Mouse (Mus musculus) inflammation-experienced regulatory T-cells, adult 16 weeks (primary cell): ENCODE data around the gene Kprp. TPM values are rescaled to one million over a fixed set of nuclear protein-coding genes. Genes with fewer than 3 reads are reported as not detected.

ENCODE experiments used
- polyA plus RNA-seq: library from polyadenylated mRNA; unstranded; fragments of 100-300 nt; shearing (Covaris generic); gene quantifications from one replicate; pipeline ENCODE4 v1.2.1, GENCODE M21; 2017

Kprp gene
- polyA plus RNA-seq: not detected

DNA sequence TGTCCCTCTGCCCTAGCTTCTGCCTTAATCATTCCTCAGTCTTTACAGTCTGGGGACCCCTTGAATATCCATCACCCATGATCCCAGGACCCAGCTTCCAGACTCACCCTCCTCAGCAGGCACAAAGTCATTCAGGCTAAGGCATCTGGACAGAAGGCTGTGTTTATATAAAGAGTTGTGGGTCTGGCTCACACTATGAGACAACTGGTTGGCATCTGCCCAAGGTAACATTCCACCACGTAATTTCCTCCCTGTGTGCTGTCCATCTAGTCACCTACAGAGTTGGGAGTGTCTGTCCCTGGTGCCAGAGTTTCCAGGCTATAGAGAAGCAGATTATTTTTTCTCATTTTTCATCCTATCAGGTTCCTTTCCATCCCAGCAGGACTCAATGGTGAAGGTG is at the start of gene Kprp:
Gene Kprp (minus strand): TSS at position 140 of the 400 bp plus-strand sequence.

DNA sequence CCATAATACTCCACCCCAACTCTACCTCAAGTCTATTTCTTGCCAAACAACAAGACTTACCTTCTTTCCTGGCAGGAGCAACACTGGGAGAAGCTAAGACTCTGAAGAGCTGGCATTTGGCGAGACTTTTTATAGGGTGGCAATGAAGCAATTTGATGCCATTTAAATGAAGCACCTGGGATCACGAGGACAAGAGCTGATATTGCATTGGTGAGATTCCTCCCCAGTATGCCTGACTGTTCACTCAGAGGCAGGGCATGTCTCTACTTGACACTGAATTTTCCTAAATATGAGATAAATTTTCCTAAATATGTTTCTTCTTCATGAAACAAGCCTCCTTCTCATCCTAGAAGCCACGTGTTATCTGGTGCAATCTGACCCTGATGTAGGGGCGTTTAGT is 43.1 kb upstream of the Kprp start, which contains the start of gene 2310050C09Rik:
Gene 2310050C09Rik (minus strand): TSS at position 101 of the 400 bp plus-strand sequence.

DNA sequence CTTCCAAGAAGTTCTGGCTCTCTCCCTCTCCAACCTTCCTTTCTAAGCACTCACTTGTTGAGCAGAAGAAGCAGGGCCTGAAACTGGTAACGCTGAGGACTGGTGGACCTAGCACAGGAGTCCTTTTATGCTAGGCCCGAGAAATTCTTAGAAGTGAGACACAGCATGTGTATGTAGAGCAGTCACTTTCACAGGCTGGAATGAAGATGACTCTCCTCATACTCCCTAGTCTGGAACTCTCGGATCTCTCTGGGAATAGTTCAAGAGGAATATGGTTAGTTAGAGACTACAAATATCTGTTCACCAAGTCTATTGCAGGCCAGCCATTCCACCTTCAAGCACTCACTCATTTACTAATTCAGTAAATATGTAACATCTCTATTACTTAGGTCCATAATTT is 24.1 kb upstream of the Kprp start, which contains the start of gene Lce1l:
Gene Lce1l (minus strand): TSS at position 101 of the 400 bp plus-strand sequence.

DNA sequence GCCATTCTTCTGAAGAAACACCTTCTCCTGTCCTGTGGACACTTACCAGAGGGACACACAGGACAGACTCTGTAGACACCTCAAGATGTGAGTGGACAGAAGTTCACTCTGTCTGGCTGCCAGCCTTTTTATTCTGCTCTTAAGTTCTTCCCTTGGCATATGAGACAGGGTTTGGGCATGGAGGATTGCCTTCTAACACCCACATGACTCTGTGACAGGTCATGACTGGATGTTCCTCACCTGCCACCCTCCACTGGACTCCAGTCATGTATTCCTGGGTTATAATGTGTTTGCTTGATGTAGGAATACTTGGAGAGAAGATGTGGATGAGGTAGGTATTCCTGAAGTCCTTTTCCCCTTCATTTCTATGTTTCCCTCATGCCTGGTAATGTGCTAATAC is 19.3 kb downstream of the Kprp start, which contains the start of gene Lce1k:
Gene Lce1k (minus strand): TSS at position 101 of the 400 bp plus-strand sequence.

DNA sequence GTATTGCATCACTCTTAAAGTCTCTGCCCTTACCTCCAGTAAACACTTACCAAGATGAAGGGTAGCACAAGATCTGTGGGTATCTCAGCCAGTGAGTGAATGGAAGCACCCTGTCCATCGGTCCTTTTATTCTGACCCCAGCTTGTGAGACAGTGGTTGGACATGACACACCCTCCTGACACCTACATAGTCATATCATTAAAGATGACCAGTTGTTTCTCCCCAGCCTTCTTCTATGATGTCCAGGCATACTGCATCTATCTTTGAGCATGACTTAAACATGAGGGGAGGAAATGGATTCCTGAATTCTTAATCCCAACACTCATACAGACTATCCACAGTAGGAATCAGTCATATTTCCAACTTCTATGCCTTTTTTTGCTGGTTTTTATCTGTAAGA is 36.6 kb downstream of the Kprp start, which contains the start of gene Lce1j:
Gene Lce1j (minus strand): TSS at position 101 of the 400 bp plus-strand sequence.

DNA sequence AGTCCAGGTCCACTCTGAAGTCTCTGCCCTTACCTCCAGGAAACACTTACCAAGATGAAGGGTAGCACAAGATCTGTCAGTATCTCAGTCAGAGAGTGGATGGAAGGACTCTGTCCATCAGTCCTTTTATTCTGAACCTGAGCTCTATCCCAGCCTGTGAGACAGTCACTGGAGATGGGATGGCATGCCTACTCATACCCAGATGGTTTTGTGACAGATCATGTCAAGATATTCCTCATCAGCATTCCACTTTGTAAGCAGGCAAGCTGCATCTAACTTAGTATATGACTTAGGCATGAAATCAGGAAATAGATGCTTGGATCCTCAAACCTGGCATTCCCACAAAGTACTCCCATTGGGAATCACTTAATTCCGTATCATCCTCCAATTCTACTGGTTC is 48.2 kb downstream of the Kprp start, which contains the start of gene Lce1i:
Gene Lce1i (minus strand): TSS at position 101 of the 400 bp plus-strand sequence.

Other genes with a start within 250 kb of the Kprp start
- not detected for gene Smcp, start 238.2 kb downstream of the Kprp start, polyA plus RNA-seq
- gene 2210017I01Rik, start 219.8 kb downstream of the Kprp start, polyA plus RNA-seq: not detected
- gene Lce6a, start 205.6 kb downstream of the Kprp start, polyA plus RNA-seq: not detected
- not detected for gene Lce1a1, start 178.9 kb downstream of the Kprp start, polyA plus RNA-seq
- gene Lce1b, start 170.3 kb downstream of the Kprp start, polyA plus RNA-seq: not detected
- not detected for gene Lce1a2, start 156.9 kb downstream of the Kprp start, polyA plus RNA-seq
- gene Lce1c, start 148.0 kb downstream of the Kprp start, polyA plus RNA-seq: not detected
- gene Lce1d, start 140.0 kb downstream of the Kprp start, polyA plus RNA-seq: not detected
- not detected for gene Lce1e, start 118.2 kb downstream of the Kprp start, polyA plus RNA-seq
- not detected for gene Lce1f, start 106.9 kb downstream of the Kprp start, polyA plus RNA-seq
- not detected for gene Gm38119, start 88.2 kb downstream of the Kprp start, polyA plus RNA-seq
- not detected for gene Lce1g, start 74.9 kb downstream of the Kprp start, polyA plus RNA-seq
- gene Lce1h, start 62.2 kb downstream of the Kprp start, polyA plus RNA-seq: not detected
- gene Lce1i, start 48.3 kb downstream of the Kprp start, polyA plus RNA-seq: not detected
- gene Lce1j, start 36.7 kb downstream of the Kprp start, polyA plus RNA-seq: not detected
- gene Lce1k, start 19.4 kb downstream of the Kprp start, polyA plus RNA-seq: not detected
- not detected for gene Lce1l, start 24.0 kb upstream of the Kprp start, polyA plus RNA-seq
- not detected for gene 2310050C09Rik, start 43.0 kb upstream of the Kprp start, polyA plus RNA-seq
- not detected for gene Lce3a, start 99.0 kb upstream of the Kprp start, polyA plus RNA-seq
- gene Lce3b, start 105.7 kb upstream of the Kprp start, polyA plus RNA-seq: not detected
- gene Lce3c, start 117.2 kb upstream of the Kprp start, polyA plus RNA-seq: not detected
- not detected for gene Lce3d, start 130.1 kb upstream of the Kprp start, polyA plus RNA-seq
- not detected for gene Lce3e, start 139.8 kb upstream of the Kprp start, polyA plus RNA-seq
- not detected for gene Lce3f, start 165.0 kb upstream of the Kprp start, polyA plus RNA-seq
- not detected for gene Crct1, start 188.4 kb upstream of the Kprp start, polyA plus RNA-seq
- not detected for gene Lce1m, start 191.8 kb upstream of the Kprp start, polyA plus RNA-seq
- 0.74 TPM for gene Gm4858, start 241.6 kb upstream of the Kprp start, polyA plus RNA-seq